In the genomic region with DNA sequence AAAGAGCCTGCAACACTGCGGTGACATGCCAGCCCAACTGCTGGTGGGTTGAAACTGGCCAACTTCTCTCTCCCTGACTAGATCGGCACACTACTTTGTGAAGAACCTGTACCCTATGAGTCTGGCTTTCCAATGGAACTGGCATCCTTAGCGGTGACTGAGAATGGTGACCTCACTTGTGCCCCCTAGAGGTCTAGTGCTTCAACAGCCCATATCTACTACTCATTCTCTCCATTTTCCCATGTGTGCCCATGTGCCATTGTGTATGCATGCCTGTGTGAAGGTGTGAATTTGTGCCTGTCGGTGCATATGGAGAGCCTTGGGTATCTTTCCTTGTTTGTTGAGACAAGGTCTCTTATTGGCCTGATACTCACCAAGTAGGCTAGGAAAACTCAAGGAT, we compare ENCODE assay signal across 13 mouse cellular contexts.
DNase-seq lines count a peak whose midpoint lies in the region; ATAC-seq and TF ChIP-seq lines count a peak whose summit lies in the region.
"Had no signal": no experiment of that assay in that cellular context is flagged by ENCODE, and none has a peak within 500 bp of the region (broad histone marks: within the 10 kb centered on the region; RNA-seq: fewer than 3 reads in every experiment).

No protein-coding gene starts in this region.

- no peaks in the 10 kb centered on the region for H3K79me2 ChIP-seq in MEL (ENCODE audit: control insufficient read depth, insufficient read depth, low read length, poor library complexity)

- TF ChIP-seq CTCF in hindbrain, postnatal 0 days (IDR thresholded peaks at IDR 0.05; ENCODE audit: low read depth), result peak; percentile 34; the same call in 1 of the 2 replicates
- peak; percentile 33 for TF ChIP-seq CTCF in midbrain, postnatal 0 days (IDR thresholded peaks at IDR 0.05)
- TF ChIP-seq CTCF in MEL (IDR thresholded peaks at IDR 0.05 in 2 of 3, conservative IDR thresholded peaks at IDR 0.05 in 1 of 3; ENCODE audit: control insufficient read depth in 1 of 3, insufficient read depth in 1 of 3, low read depth in 2 of 3, low read length in 3 of 3, poor library complexity in 1 of 3, severe bottlenecking in 1 of 3), result peak in 2 of 3 experiments; percentile 9 to 14; a peak in 3 of 6 replicates

- 86% methylated on average over 4 of the region's 4 CpGs for WGBS in hindbrain, postnatal 0 days
- WGBS in hindbrain, embryonic 10.5 days, result 75% methylated on average over 4 of the region's 4 CpGs
- 80% methylated on average over 4 of the region's 4 CpGs for WGBS in midbrain, postnatal 0 days
- WGBS in midbrain, embryonic 11.5 days, result 80% methylated on average over 4 of the region's 4 CpGs

- no peak for DNase-seq in hindbrain, postnatal 0 days (ENCODE audit: low spot score)
- no peak for DNase-seq in hindbrain, embryonic 10.5 days (ENCODE audit: low spot score)
- DNase-seq in midbrain, postnatal 0 days (ENCODE audit: low spot score), result no peak
- no peak for DNase-seq in midbrain, embryonic 11.5 days (ENCODE audit: low spot score, missing footprints)
- DNase-seq in MEL (ENCODE audit: low read depth, low spot score), result no peak
- peak; percentile 6 for DNase-seq in naive thymus-derived CD4-positive, alpha-beta T cell, adult 2 months (ENCODE audit: low read depth)
- DNase-seq in natural killer cell, adult 2 months (ENCODE audit: low spot score in 2 of 2), result no peak
- DNase-seq in T-cell, adult 2 months (ENCODE audit: low spot score), result no peak
- DNase-seq: adrenal gland, postnatal 14 days; heart, postnatal 4 days; kidney, adult 9 months; left cerebral cortex, postnatal 4 days had no signal

- H3K4me3 ChIP-seq in hindbrain, postnatal 0 days (ENCODE audit: low read length), result no peak overlapping the region
- no peak overlapping the region for H3K4me3 ChIP-seq in hindbrain, embryonic 10.5 days
- no peak overlapping the region for H3K4me3 ChIP-seq in midbrain, postnatal 0 days (ENCODE audit: low read depth, low read length)
- no peak overlapping the region for H3K4me3 ChIP-seq in midbrain, embryonic 11.5 days (ENCODE audit: low read depth, low read length)
- H3K4me3 ChIP-seq in MEL (ENCODE audit: control insufficient read depth in 1 of 2, insufficient read depth in 1 of 2, low read depth in 2 of 2, low read length in 2 of 2), result no peak overlapping the region
- H3K4me3 ChIP-seq: embryonic facial prominence, embryonic 10.5 days had no signal

- ATAC-seq in hindbrain, postnatal 0 days, result no peak
- ATAC-seq in midbrain, postnatal 0 days (ENCODE audit: low FRiP score), result no peak
- ATAC-seq in midbrain, embryonic 11.5 days (ENCODE audit: low FRiP score), result no peak

- no peak for TF ChIP-seq EP300 in MEL (IDR thresholded peaks at IDR 0.05; ENCODE audit: low read depth in 1 of 2, low read length in 2 of 2)

- H3K36me3 ChIP-seq in hindbrain, postnatal 0 days (ENCODE audit: insufficient read depth, low read length), result no peaks in the 10 kb centered on the region
- H3K36me3 ChIP-seq in hindbrain, embryonic 10.5 days, result no peaks in the 10 kb centered on the region
- no peaks in the 10 kb centered on the region for H3K36me3 ChIP-seq in midbrain, postnatal 0 days (ENCODE audit: insufficient read depth, low read length)
- H3K36me3 ChIP-seq in midbrain, embryonic 11.5 days (ENCODE audit: control insufficient read depth, insufficient read depth, low read length), result no peaks in the 10 kb centered on the region
- no peaks in the 10 kb centered on the region for H3K36me3 ChIP-seq in MEL (ENCODE audit: control insufficient read depth in 1 of 2, insufficient read depth in 2 of 2, low read length in 2 of 2)
- H3K36me3 ChIP-seq: embryonic facial prominence, embryonic 10.5 days had no signal

- TF ChIP-seq POLR2A in MEL (IDR thresholded peaks at IDR 0.05; ENCODE audit: control insufficient read depth in 1 of 2, insufficient read depth in 1 of 2, low read depth in 1 of 2, low read length in 2 of 2, poor library complexity in 1 of 2), result no peak

- no peak overlapping the region for H3K9ac ChIP-seq in hindbrain, postnatal 0 days (replicated peaks; ENCODE audit: low read length)
- no peak overlapping the region for H3K9ac ChIP-seq in midbrain, postnatal 0 days (replicated peaks; ENCODE audit: low read length, poor library complexity, severe bottlenecking)
- no peak overlapping the region for H3K9ac ChIP-seq in midbrain, embryonic 11.5 days (ENCODE audit: low read length)
- H3K9ac ChIP-seq in MEL (ENCODE audit: control insufficient read depth, low read depth, low read length, poor library complexity, severe bottlenecking), result no peak overlapping the region

- H3K9me3 ChIP-seq in hindbrain, postnatal 0 days (ENCODE audit: low read length), result no peaks in the 10 kb centered on the region
- no peaks in the 10 kb centered on the region for H3K9me3 ChIP-seq in hindbrain, embryonic 10.5 days
- H3K9me3 ChIP-seq in midbrain, postnatal 0 days (ENCODE audit: low read length), result no peaks in the 10 kb centered on the region
- no peaks in the 10 kb centered on the region for H3K9me3 ChIP-seq in midbrain, embryonic 11.5 days (ENCODE audit: control insufficient read depth, low read length)
- no peaks in the 10 kb centered on the region for H3K9me3 ChIP-seq in MEL (replicated peaks; ENCODE audit: insufficient read depth, low read length)
- H3K9me3 ChIP-seq: embryonic facial prominence, embryonic 10.5 days had no signal

- TF ChIP-seq RAD21 in MEL (IDR thresholded peaks at IDR 0.05; ENCODE audit: low read depth, low read length), result no peak

- no peaks in the 10 kb centered on the region for H3K4me1 ChIP-seq in hindbrain, postnatal 0 days (ENCODE audit: insufficient read depth, low read length)
- peaks cover 13% of the 10 kb centered on the region for H3K4me1 ChIP-seq in hindbrain, embryonic 10.5 days (replicated peaks)
- no peaks in the 10 kb centered on the region for H3K4me1 ChIP-seq in midbrain, postnatal 0 days (ENCODE audit: insufficient read depth, low read length)
- H3K4me1 ChIP-seq in midbrain, embryonic 11.5 days (ENCODE audit: control insufficient read depth, insufficient read depth, low read length), result peaks cover 4% of the 10 kb centered on the region; the same call in 1 of the 2 replicates
- no peaks in the 10 kb centered on the region for H3K4me1 ChIP-seq in MEL (ENCODE audit: control insufficient read depth in 1 of 2, insufficient read depth in 2 of 2, low read length in 2 of 2)

- H3K4me2 ChIP-seq in hindbrain, postnatal 0 days (ENCODE audit: low read depth, low read length), result no peak overlapping the region
- no peak overlapping the region for H3K4me2 ChIP-seq in midbrain, postnatal 0 days (ENCODE audit: low read depth, low read length, poor library complexity, severe bottlenecking)
- no peak overlapping the region for H3K4me2 ChIP-seq in midbrain, embryonic 11.5 days

- no peaks in the 10 kb centered on the region for H3K27me3 ChIP-seq in hindbrain, postnatal 0 days (ENCODE audit: insufficient read depth, low read length)
- H3K27me3 ChIP-seq in hindbrain, embryonic 10.5 days (ENCODE audit: insufficient read depth, poor library complexity, severe bottlenecking), result no peaks in the 10 kb centered on the region
- H3K27me3 ChIP-seq in midbrain, postnatal 0 days (ENCODE audit: insufficient read depth, low read length), result no peaks in the 10 kb centered on the region; the same call in 1 of the 2 replicates
- no peaks in the 10 kb centered on the region for H3K27me3 ChIP-seq in midbrain, embryonic 11.5 days (ENCODE audit: control insufficient read depth, insufficient read depth, low read length)
- H3K27me3 ChIP-seq in MEL (ENCODE audit: control insufficient read depth in 1 of 2, insufficient read depth in 2 of 2, low read length in 2 of 2), result no peaks in the 10 kb centered on the region

- no peak overlapping the region for H3K27ac ChIP-seq in hindbrain, postnatal 0 days
- H3K27ac ChIP-seq in hindbrain, embryonic 10.5 days, result no peak overlapping the region
- no peak overlapping the region for H3K27ac ChIP-seq in midbrain, postnatal 0 days (ENCODE audit: low read depth, low read length)
- H3K27ac ChIP-seq in midbrain, embryonic 11.5 days (ENCODE audit: low read depth, low read length), result no peak overlapping the region
- H3K27ac ChIP-seq in MEL (ENCODE audit: control insufficient read depth, low read depth, low read length), result no peak overlapping the region
- H3K27ac ChIP-seq: embryonic facial prominence, embryonic 10.5 days had no signal

TF ChIP-seq in MEL, 35 proteins besides CTCF, POLR2A, EP300 and RAD21:
- no peak for TF ChIP-seq MYB (IDR thresholded peaks at IDR 0.05; ENCODE audit: low read depth, low read length)
- TF ChIP-seq ZNF384 (IDR thresholded peaks at IDR 0.05; ENCODE audit: low read depth, low read length), result no peak
- no peak for TF ChIP-seq ZKSCAN1 (IDR thresholded peaks at IDR 0.05; ENCODE audit: low read depth, low read length)
- no peak for TF ChIP-seq HCFC1 (IDR thresholded peaks at IDR 0.05; ENCODE audit: low read depth, low read length)
- TF ChIP-seq TAL1 (IDR thresholded peaks at IDR 0.05; ENCODE audit: low read length), result no peak
- no peak for TF ChIP-seq NRF1 (IDR thresholded peaks at IDR 0.05; ENCODE audit: insufficient read depth, low read depth, low read length, poor library complexity, severe bottlenecking)
- no peak for TF ChIP-seq JUND (IDR thresholded peaks at IDR 0.05; ENCODE audit: low read depth, low read length)
- TF ChIP-seq GATA1 (IDR thresholded peaks at IDR 0.05; ENCODE audit: low read depth, low read length), result no peak
- TF ChIP-seq CHD1 (IDR thresholded peaks at IDR 0.05; ENCODE audit: low read depth, low read length), result no peak
- no peak for TF ChIP-seq TBP (IDR thresholded peaks at IDR 0.05; ENCODE audit: low read depth, low read length)
- no peak for TF ChIP-seq ZC3H11A (IDR thresholded peaks at IDR 0.05; ENCODE audit: low read depth, low read length)
- TF ChIP-seq TCF12 (IDR thresholded peaks at IDR 0.05; ENCODE audit: low read depth, low read length), result no peak
- no peak for TF ChIP-seq MXI1 (IDR thresholded peaks at IDR 0.05; ENCODE audit: low read depth, low read length)
- TF ChIP-seq MEF2A (IDR thresholded peaks at IDR 0.05; ENCODE audit: extremely low read depth, insufficient replicate concordance, low read depth, low read length, poor library complexity, severe bottlenecking), result no peak
- no peak for TF ChIP-seq MYC (IDR thresholded peaks at IDR 0.05; ENCODE audit: low read depth, low read length)
- no peak for TF ChIP-seq SMC3 (IDR thresholded peaks at IDR 0.05; ENCODE audit: low read depth, low read length)
